Mouse (Mus musculus): Measurements from ENCODE around the gene Olfr608. TPM values are rescaled to one million over a fixed set of nuclear protein-coding genes. Genes with fewer than 3 reads are reported as not detected.
A peak's percentile ranks its signal among the peaks of the same experiment; 100 is the strongest.
"Not testable (repeated sequence)": the region's sequence is repeated elsewhere in the genome, so short reads cannot be mapped to it uniquely, and the experiment has no call there.

The Olfr608 gene
- polyA plus RNA-seq (2012; rRNA removed), result not detected in 2 replicates

- no peak for TF ChIP-seq CTCF (IDR thresholded peaks at IDR 0.05; ENCODE audit: borderline replicate concordance, extremely low read depth, insufficient read depth, insufficient read length)
- no peak for TF ChIP-seq POLR2A (IDR thresholded peaks at IDR 0.05; ENCODE audit: borderline replicate concordance, extremely low read depth, insufficient read depth, insufficient read length, poor library complexity, severe bottlenecking)
- DNase-seq (ENCODE audit: low read depth), result no peak
These were observed at the start of gene Olfr608 for GRCm38 (mm10) chr7:103469577-103469976. TSS of gene Olfr608 (plus strand) at chr7:103469877.

GRCm38 (mm10) chr7:103445339-103445738, 24.3 kb upstream of the Olfr608 start, which contains the start of gene Olfr605:
TSS of gene Olfr605 (minus strand) at chr7:103445439.
- no peak for DNase-seq (ENCODE audit: low read depth)
- TF ChIP-seq POLR2A (IDR thresholded peaks at IDR 0.05; ENCODE audit: borderline replicate concordance, extremely low read depth, insufficient read depth, insufficient read length, poor library complexity, severe bottlenecking), result no peak
- no peak for TF ChIP-seq CTCF (IDR thresholded peaks at IDR 0.05; ENCODE audit: borderline replicate concordance, extremely low read depth, insufficient read depth, insufficient read length)

GRCm38 (mm10) chr7:103448746-103449145, 20.9 kb upstream of the Olfr608 start, which contains the start of gene Olfr606:
TSS of gene Olfr606 (plus strand) at chr7:103449046.
- DNase-seq (ENCODE audit: low read depth), result no peak
- TF ChIP-seq POLR2A (IDR thresholded peaks at IDR 0.05; ENCODE audit: borderline replicate concordance, extremely low read depth, insufficient read depth, insufficient read length, poor library complexity, severe bottlenecking) (no peak), CTCF (IDR thresholded peaks at IDR 0.05; ENCODE audit: borderline replicate concordance, extremely low read depth, insufficient read depth, insufficient read length) (no peak)

- no peak for DNase-seq (ENCODE audit: low read depth)
- TF ChIP-seq POLR2A (IDR thresholded peaks at IDR 0.05; ENCODE audit: borderline replicate concordance, extremely low read depth, insufficient read depth, insufficient read length, poor library complexity, severe bottlenecking) (no peak), CTCF (IDR thresholded peaks at IDR 0.05; ENCODE audit: borderline replicate concordance, extremely low read depth, insufficient read depth, insufficient read length) (no peak)
These were observed 9.1 kb upstream of the Olfr608 start for GRCm38 (mm10) chr7:103460590-103460989.

GRCm38 (mm10) chr7:103477106-103477505, 7.4 kb downstream of the Olfr608 start:
- peak; percentile 10 for DNase-seq (ENCODE audit: low read depth)

- TF ChIP-seq CTCF (IDR thresholded peaks at IDR 0.05; ENCODE audit: borderline replicate concordance, extremely low read depth, insufficient read depth, insufficient read length) (no peak), POLR2A (IDR thresholded peaks at IDR 0.05; ENCODE audit: borderline replicate concordance, extremely low read depth, insufficient read depth, insufficient read length, poor library complexity, severe bottlenecking) (no peak)
These were observed 28.3 kb downstream of the Olfr608 start, which contains the start of gene Olfr609 for GRCm38 (mm10) chr7:103497962-103498361. TSS of gene Olfr609 (minus strand) at chr7:103498062.

GRCm38 (mm10) chr7:103512022-103512421, 42.3 kb downstream of the Olfr608 start, which contains the start of gene Olfr610:
TSS of gene Olfr610 (minus strand) at chr7:103512122.
- no peak for DNase-seq (ENCODE audit: low read depth)
- no peak for TF ChIP-seq CTCF (IDR thresholded peaks at IDR 0.05; ENCODE audit: borderline replicate concordance, extremely low read depth, insufficient read depth, insufficient read length)
- TF ChIP-seq POLR2A (IDR thresholded peaks at IDR 0.05; ENCODE audit: borderline replicate concordance, extremely low read depth, insufficient read depth, insufficient read length, poor library complexity, severe bottlenecking), result no peak

More at GRCm38 (mm10) chr7:103497962-103498361, 28.3 kb downstream of the Olfr608 start, which contains the start of gene Olfr609:
- DNase-seq (ENCODE audit: low read depth), result no peak

- DNase-seq (ENCODE audit: low read depth), result not testable (repeated sequence)
These were observed 51.1 kb downstream of the Olfr608 start, which contains the start of gene Olfr611 for GRCm38 (mm10) chr7:103520746-103521145. TSS of gene Olfr611 (minus strand) at chr7:103520846.

Other genes with a start within 250 kb of the Olfr608 start
- not detected in 2 replicates for gene Usp17ld, start 217.4 kb upstream of the Olfr608 start, polyA plus RNA-seq (2012; rRNA removed)
- not detected in 2 replicates for gene Olfr596, start 164.2 kb upstream of the Olfr608 start, polyA plus RNA-seq (2012; rRNA removed)
- not detected in 2 replicates for gene Olfr597, start 153.6 kb upstream of the Olfr608 start, polyA plus RNA-seq (2012; rRNA removed)
- not detected in 2 replicates for gene Olfr598, start 146.3 kb upstream of the Olfr608 start, polyA plus RNA-seq (2012; rRNA removed)
- gene Olfr599, start 134.0 kb upstream of the Olfr608 start, polyA plus RNA-seq (2012; rRNA removed), result not detected in 2 replicates
- not detected in 2 replicates for gene Olfr600, start 120.2 kb upstream of the Olfr608 start, polyA plus RNA-seq (2012; rRNA removed)
- gene Olfr601, start 107.2 kb upstream of the Olfr608 start, polyA plus RNA-seq (2012; rRNA removed), result not detected in 2 replicates
- not detected in 2 replicates for gene Olfr603, start 83.7 kb upstream of the Olfr608 start, polyA plus RNA-seq (2012; rRNA removed)
- not detected in 2 replicates for gene Usp17lc, start 54.8 kb upstream of the Olfr608 start, polyA plus RNA-seq (2012; rRNA removed)
- not detected in 2 replicates for gene Olfr605, start 24.4 kb upstream of the Olfr608 start, polyA plus RNA-seq (2012; rRNA removed)
- gene Olfr606, start 20.8 kb upstream of the Olfr608 start, polyA plus RNA-seq (2012; rRNA removed), result not detected in 2 replicates
- not detected in 2 replicates for gene Olfr607, start 5.7 kb upstream of the Olfr608 start, polyA plus RNA-seq (2012; rRNA removed)
- not detected in 2 replicates for gene Olfr609, start 28.2 kb downstream of the Olfr608 start, polyA plus RNA-seq (2012; rRNA removed)
- not detected in 2 replicates for gene Olfr610, start 42.2 kb downstream of the Olfr608 start, polyA plus RNA-seq (2012; rRNA removed)
- gene Olfr611, start 51.0 kb downstream of the Olfr608 start, polyA plus RNA-seq (2012; rRNA removed), result not detected in 2 replicates
- not detected in 2 replicates for gene Olfr612, start 72.8 kb downstream of the Olfr608 start, polyA plus RNA-seq (2012; rRNA removed)
- gene Olfr613, start 78.2 kb downstream of the Olfr608 start, polyA plus RNA-seq (2012; rRNA removed), result not detected in 2 replicates
- gene Olfr615, start 86.2 kb downstream of the Olfr608 start, polyA plus RNA-seq (2012; rRNA removed), result not detected in 2 replicates
- not detected in 2 replicates for gene Olfr616, start 99.3 kb downstream of the Olfr608 start, polyA plus RNA-seq (2012; rRNA removed)
- gene Olfr617, start 103.2 kb downstream of the Olfr608 start, polyA plus RNA-seq (2012; rRNA removed), result not detected in 2 replicates
- 0.05 TPM in 1 of 2 replicates, not detected in the other for gene Olfr618, start 120.2 kb downstream of the Olfr608 start, polyA plus RNA-seq (2012; rRNA removed)
- gene Olfr619, start 130.7 kb downstream of the Olfr608 start, polyA plus RNA-seq (2012; rRNA removed), result not detected in 2 replicates
- not detected in 2 replicates for gene Olfr620, start 142.7 kb downstream of the Olfr608 start, polyA plus RNA-seq (2012; rRNA removed)
- not detected in 2 replicates for gene Olfr622, start 172.8 kb downstream of the Olfr608 start, polyA plus RNA-seq (2012; rRNA removed)
- not detected in 2 replicates for gene Olfr623, start 193.8 kb downstream of the Olfr608 start, polyA plus RNA-seq (2012; rRNA removed)
- 0.01 TPM in 1 of 2 replicates, not detected in the other for gene Olfr624, start 201.3 kb downstream of the Olfr608 start, polyA plus RNA-seq (2012; rRNA removed)
- not detected in 2 replicates for gene Olfr625-ps1, start 212.8 kb downstream of the Olfr608 start, polyA plus RNA-seq (2012; rRNA removed)
- gene Olfr243, start 244.8 kb downstream of the Olfr608 start, polyA plus RNA-seq (2012; rRNA removed), result not detected in 2 replicates

All from brain, embryonic 14.5 days (tissue).